Mouse (Mus musculus): ENCODE results near the gene Apba1.

Gene Apba1

DNA sequence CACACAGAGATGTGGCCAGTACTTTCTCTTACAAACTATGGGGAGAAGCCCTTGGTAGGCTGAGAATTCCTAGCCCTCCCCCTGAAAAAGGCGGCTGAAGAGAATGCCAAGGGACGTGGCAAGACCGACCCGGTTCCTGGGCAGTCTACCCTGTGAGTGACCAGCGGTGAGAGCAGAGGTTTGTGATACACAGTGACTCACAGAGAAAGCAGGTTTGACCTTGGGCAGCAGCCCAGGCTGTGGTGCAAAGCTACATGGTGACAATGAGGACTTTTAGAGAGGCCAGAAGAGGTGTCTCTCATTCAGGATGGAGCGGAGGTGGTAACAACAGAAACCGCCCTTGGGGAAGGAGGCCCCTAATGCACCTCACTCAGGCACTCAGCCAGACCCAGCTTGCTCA is 212.7 kb downstream of the Apba1 start:
- no peak for DNase-seq (ENCODE audit: low spot score in 2 of 2)

DNA sequence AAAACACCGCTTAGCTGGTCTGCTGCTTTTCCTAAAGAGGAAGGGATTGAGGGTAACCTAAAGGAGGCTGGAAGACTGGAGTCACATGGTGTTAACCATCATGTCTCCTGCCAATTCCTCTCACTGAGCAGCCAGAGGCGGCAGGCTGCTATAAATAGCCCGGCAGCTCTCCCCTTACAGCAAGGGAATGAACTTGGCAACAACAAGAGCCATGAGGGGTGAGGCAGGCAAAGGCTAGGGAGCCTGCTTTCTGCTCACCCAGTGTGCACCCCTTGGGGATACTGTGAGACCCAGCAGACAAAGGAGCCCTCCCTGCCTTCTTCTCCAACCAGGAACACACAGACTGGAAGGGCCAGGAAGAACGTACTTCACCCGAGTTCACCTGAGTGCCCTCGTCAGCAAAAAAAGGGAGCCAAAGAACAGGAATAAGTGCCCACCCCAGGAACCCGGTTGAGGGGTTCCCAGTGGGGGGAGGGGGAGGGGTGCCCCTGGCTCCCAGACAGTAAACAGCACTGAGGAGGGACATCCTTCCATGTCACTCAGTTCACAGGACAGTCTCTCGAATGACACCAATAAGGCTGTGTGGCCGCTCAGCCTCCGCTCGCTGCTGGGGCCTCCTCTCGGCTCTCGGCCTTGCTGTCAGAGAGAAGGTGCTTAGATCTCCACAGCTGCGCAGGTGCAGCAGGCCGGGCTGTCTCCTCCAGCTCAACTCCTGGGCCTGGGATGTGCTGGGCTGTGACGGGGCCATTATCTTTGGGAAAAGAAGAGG is 214.4 kb downstream of the Apba1 start:
- no peak for DNase-seq (ENCODE audit: low spot score in 2 of 2)

DNA sequence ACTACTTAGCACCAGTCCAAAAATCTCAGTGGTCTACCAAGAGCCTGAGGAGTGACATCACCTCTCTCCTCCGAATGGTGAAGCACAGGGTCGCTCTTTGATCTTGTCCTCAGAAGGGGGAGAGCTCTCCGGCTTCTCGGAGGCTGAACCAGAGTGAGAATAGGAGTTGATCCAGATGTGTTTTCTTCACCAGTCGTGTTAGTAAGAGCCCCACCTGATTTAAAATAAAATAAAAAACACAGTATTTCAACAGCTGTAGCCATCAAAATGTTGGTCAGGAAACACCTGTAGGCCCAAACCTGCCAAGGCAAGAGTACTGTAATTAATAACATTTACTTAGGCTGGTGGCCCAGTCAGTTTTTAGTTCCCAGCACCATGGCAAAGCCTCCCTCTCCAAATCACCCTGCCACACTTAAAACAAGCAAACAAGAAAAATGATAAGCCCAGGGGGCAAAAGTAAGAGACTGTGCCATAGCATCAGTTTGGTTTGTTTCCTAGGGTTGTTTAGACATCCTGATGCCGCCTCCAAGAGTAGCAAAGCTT is 219.3 kb downstream of the Apba1 start:
- no peak for DNase-seq (ENCODE audit: low spot score in 2 of 2)

DNA sequence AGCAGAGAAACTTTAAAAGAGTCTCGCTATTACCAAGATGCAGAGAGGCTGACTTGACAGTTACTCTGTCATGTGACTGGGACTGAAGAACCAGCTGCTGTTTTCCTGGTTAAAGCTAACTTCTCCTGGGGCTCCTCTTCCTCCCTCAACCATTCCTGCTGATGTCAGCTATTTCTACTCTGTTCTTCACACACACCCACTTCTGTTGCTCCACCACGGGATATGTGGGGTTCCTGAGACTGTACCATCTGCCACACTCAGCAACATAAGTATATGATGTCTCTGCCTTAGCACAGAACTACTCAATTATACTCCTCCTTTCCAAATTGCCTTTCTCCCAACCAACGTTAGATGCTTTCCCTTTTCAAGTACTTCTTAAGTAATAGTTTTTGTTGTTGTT is 221.9 kb downstream of the Apba1 start:
- no peak for DNase-seq (ENCODE audit: low spot score in 2 of 2)

DNA sequence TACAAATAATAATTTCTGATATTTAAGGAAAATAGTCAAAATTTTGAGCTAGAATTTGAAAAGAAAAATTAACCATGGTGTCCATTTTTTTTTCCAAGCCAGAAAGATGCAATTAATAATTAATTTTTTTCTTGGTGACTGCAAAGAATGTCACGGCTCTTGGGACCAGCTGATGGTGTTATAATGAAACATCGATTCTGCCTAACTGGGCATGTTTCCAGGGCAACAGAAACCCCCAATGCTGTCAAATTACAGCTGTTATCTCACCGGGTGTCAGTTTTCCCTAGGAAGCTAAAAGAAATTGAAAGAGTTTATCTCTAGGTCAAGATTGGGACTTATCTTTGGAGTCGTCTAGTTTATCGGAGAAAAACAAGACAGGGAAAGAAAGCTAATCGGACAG is 225.5 kb downstream of the Apba1 start:
- DNase-seq (ENCODE audit: low spot score in 2 of 2) = no peak

DNA sequence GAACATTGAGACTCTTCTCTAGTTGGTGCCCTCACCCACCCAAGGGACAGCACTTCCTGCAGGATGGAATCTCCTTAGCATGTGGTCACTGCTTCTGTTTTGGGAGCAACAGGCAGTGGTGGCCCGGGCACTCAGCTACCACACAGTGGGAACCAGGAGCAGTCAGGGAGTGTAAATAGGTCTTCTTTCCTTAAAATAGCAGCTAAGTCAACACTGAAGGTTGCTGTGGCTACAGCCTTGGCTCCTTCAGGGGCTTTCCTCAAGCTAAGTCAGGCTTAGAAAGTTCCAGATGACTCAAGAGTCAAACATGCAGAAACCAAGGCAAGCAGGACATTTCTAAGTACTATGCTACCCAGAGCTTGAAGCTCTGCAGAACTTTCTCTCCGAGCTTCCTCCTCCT is 228.6 kb downstream of the Apba1 start:
- no peak for DNase-seq (ENCODE audit: low spot score in 2 of 2)

DNA sequence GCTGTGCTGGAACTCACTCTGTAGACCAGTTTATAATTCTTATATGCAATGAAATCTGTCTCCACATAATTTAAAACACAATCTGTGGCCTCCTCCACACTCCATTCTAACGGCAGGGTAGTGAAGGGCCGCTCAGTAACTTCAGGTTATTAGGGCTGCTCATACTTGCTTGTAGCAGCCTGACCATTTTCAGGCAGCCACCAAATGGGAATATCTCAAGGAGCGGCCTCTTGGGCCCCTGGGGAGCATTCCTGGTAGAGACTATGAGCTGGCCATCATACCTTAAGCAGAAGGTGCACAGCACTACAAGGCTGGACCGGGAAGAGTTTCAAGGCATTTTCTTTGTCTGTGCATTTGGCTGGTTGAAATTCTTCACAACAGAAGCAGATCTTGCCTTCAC is 229.5 kb downstream of the Apba1 start:
- no peak for DNase-seq (ENCODE audit: low spot score in 2 of 2)

DNA sequence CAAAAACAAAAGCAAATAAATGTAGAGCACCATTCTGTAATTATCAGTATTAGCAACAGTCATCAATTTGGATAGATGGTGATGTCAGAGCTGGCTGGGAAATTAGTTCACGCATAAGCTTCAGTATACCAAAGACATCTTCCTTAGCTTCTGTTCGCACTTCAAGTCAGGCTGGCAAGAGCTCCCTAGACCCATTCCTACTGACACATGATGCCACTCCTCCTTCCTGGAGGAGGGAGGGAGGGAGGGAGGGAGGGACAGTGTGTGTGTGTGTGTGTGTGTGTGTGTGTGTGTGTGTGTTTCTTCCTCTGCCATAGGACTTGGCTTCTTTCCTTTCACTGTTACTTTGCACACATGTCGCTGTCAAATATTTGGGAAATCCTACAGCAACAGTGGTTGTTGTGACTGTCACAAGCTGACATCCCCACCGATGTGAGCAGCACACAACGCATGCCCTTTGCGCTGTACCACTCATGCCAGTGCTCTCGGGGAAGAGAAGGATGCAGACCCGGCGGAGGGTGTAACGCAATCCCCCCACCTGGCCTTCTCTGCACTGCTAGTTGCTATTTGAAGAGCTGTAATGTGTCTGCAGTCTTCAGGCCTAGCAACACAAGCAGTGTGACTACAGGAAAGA is 237.2 kb downstream of the Apba1 start:
- no peak for DNase-seq (ENCODE audit: low spot score in 2 of 2)

Data from frontal cortex, postnatal 25 days (tissue).